Mouse (Mus musculus) liver, embryonic 11.5 days (tissue): ENCODE measurements around the gene Pnpla6. TPM values are rescaled to one million over a fixed set of nuclear protein-coding genes. Genes with fewer than 3 reads are reported as not detected.

Source experiments
- ATAC-seq: fragments of 200-750 bp; cut with Nextera tagmentation; replicated peaks from 2 replicates; pipeline ENCODE4 v1.8.0; 2017; ENCODE audit warnings: moderate number of reproducible peaks, mild to moderate bottlenecking, moderate TSS enrichment, moderate library complexity; ENCODE audit not compliant: low FRiP score
- DNase-seq: peaks from one replicate; pipeline ENCODE4 v3.0.0-alpha.2; 2017; ENCODE audit warnings: low spot score
- H3K27ac ChIP-seq: fragments of 300-500 bp; sonication (generic); 2 replicates; pipeline ENCODE4 v1.5.1; 2014; ENCODE audit warnings: mild to moderate bottlenecking, low read depth, low read length, control low read depth
- H3K27me3 ChIP-seq: fragments of 300-500 bp; sonication (generic); replicated peaks from 2 replicates; pipeline ENCODE4 v1.6.1; 2014; ENCODE audit warnings: low read length, mixed read lengths; ENCODE audit not compliant: control insufficient read depth, insufficient read depth
- H3K36me3 ChIP-seq: fragments of 300-500 bp; sonication (generic); 2 replicates; pipeline ENCODE4 v1.6.1; 2014; ENCODE audit warnings: mild to moderate bottlenecking, low read length, moderate library complexity, mixed read lengths; ENCODE audit not compliant: control insufficient read depth, insufficient read depth
- H3K4me1 ChIP-seq: fragments of 300-500 bp; sonication (generic); replicated peaks from 2 replicates; pipeline ENCODE4 v1.6.1; 2014; ENCODE audit warnings: low read length, mixed read lengths; ENCODE audit not compliant: control insufficient read depth, insufficient read depth
- H3K4me2 ChIP-seq: fragments of 300-500 bp; sonication (generic); 2 replicates; pipeline ENCODE4 v1.6.1; 2014; ENCODE audit warnings: mild to moderate bottlenecking, control low read depth, moderate library complexity
- H3K4me3 ChIP-seq: fragments of 300-500 bp; sonication (generic); 2 replicates; pipeline ENCODE4 v1.5.1; 2014; ENCODE audit warnings: low read depth, low read length, control low read depth
- H3K9ac ChIP-seq: fragments of 300-500 bp; sonication (generic); 2 replicates; pipeline ENCODE4 v1.6.1; 2014; ENCODE audit warnings: low read depth, low read length, control low read depth
- H3K9me3 ChIP-seq: fragments of 300-500 bp; sonication (generic); 2 replicates; pipeline ENCODE4 v1.6.1; 2016; ENCODE audit warnings: low read length, inconsistent platforms, mixed read lengths; ENCODE audit not compliant: control insufficient read depth
- WGBS: fragments of 180-500 bp; shearing (Covaris S2); extraction: QIAGEN DNeasy Blood & Tissue Kit; methylation state at CpG from one replicate; pipeline ENCODE4 v1.1.7; 2014; 5-methylcytosine and 5-hydroxymethylcytosine counted together
- polyA plus RNA-seq: library from polyadenylated mRNA; unstranded; fragments of >200 nt; fragmentation: Nextera tagmentation; extraction: Ambion mirVana; gene quantifications from 2 replicates; pipeline ENCODE4 v1.2.1, GENCODE M21; 2014

The Pnpla6 gene
- polyA plus RNA-seq: 17.8 and 22.9 TPM in 2 replicates

DNA sequence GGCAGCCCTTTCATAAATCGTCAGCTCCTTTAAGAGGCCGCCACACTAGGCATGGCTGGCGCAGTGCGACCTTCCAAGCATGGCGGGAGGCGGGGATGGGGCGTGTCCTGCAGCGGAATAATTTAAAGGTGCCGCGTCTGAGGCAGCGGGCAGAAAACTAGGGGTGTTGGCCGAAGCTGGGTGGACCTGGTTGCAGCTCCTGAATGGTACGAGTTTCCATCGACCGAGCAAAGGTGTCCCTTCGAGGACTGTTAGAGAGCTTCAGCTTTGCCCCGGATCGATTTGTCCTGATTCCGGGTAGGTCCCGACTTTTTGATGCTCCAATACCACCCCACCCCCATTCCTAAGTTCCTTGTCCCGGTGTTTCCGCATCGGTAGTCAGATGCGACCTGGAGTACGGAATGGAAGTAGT, at the start of gene Pnpla6:
Gene Pnpla6 (plus strand): TSS at position 125 of the 412 bp plus-strand sequence.
- peak; percentile 86 for DNase-seq
- Histone ChIP-seq H3K4me1 (peaks cover 11% of the 10 kb centered on the region), H3K4me2 (peak within 1 kb of the TSS; percentile 99), H3K9me3 (no peaks in the 10 kb centered on the region), H3K27me3 (no peaks in the 10 kb centered on the region), H3K36me3 (peaks cover 9% of the 10 kb centered on the region; the same call in 1 of the 2 replicates), H3K9ac (peak within 1 kb of the TSS; percentile 73), H3K27ac (peak within 1 kb of the TSS; percentile 67), H3K4me3 (peak within 1 kb of the TSS; percentile 82)
- ATAC-seq: peak; percentile 65
- WGBS: under 1% methylated on average over 25 of the region's 25 CpGs

DNA sequence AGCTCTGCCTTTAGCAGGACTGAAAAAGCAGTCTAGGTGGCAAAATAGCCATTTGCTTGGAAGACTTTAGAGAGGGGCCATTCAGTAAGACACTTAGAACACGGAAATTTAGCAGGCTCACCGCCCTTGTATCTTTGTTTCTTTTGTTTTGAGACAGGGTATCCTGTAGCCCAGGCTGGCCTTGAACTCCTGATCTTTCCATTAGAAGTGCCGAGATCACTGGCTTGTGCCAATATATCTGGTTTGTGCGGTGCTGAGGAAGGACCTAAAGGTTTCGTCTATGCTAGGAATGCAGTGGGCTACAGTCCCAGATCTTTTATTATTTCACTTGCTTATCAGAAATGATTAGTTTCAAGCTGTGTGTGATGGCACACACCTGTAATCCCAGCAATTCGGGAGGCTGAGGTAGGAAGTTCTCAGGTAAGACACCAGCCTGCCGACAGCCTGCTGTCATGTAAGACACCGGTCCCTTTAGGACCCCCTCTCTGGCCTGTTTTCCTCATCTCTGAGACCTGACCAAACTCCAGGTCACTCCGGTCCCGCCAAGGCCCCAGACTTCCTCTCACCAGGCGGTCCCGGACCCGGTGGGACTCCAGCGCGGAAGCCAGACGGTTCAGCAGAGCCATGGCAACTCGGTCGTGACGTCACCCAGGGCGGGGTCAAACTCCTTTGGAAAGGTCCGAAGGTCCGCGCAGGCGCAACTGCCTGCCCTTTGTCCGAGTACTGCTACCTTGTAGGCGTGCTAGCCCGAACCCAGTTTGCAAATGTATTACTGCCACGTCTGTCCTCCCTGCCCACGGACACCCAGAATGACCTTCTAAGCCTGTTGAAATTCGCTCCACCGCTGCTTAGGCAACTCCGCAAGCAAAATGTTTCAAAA, 47.9 kb upstream of the Pnpla6 start, which contains the start of gene Pex11g:
Gene Pex11g (minus strand): TSS at position 675 of the 880 bp plus-strand sequence.
- Histone ChIP-seq H3K36me3 (no peaks in the 10 kb centered on the region), H3K9ac (peak within 1 kb of the TSS; percentile 69), H3K4me2 (peak within 1 kb of the TSS; percentile 69), H3K4me1 (no peaks in the 10 kb centered on the region), H3K4me3 (peak within 1 kb of the TSS; percentile 51), H3K27ac (no peak within 1 kb of the TSS), H3K9me3 (no peaks in the 10 kb centered on the region), H3K27me3 (no peaks in the 10 kb centered on the region)
- ATAC-seq: peak; percentile 92
- WGBS: 5% methylated on average over 32 of the region's 32 CpGs
- peak; percentile 97 for DNase-seq

DNA sequence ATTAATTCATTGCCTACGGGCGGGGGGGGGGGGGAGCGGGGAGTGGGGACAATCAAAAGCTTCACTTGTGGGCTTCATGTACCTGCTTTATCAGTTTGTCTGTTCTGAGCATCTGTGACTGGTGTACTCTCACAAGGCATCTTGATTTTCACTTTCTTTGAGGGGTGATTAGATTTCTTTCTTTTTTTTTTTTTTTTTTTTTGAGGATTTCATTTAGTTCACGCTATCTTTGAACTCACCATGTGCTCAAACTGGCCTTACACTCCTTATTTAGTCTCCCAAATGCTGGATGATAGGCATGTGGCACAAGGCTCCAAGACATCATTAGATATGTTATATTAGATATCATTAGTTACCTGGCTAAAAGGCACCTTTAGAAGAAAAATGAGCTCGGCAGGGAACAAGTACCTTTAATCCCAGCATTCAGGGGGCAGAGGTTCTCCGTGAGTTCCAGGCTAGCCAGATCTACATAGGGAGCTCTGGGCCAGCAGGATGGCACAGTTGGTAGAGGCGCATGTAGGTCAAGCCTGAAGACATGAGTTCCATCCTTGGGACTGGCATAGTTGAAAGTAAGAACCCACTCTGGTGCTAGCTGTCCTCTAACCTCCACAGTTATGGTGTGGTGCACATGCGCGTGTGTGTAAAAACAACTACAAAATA, 47.2 kb upstream of the Pnpla6 start:
- no peaks in the 10 kb centered on the region for H3K4me1 ChIP-seq
- 55% methylated on average over 9 of the region's 9 CpGs for WGBS
- H3K36me3 ChIP-seq: no peaks in the 10 kb centered on the region
- no peak overlapping the region for H3K27ac ChIP-seq
- H3K4me2 ChIP-seq: peak overlapping the region; percentile 69
- H3K9ac ChIP-seq: peak overlapping the region; percentile 69
- no peak for ATAC-seq
- DNase-seq: no peak
- H3K4me3 ChIP-seq: peak overlapping the region; percentile 51
- no peaks in the 10 kb centered on the region for H3K27me3 ChIP-seq
- H3K9me3 ChIP-seq: no peaks in the 10 kb centered on the region

DNA sequence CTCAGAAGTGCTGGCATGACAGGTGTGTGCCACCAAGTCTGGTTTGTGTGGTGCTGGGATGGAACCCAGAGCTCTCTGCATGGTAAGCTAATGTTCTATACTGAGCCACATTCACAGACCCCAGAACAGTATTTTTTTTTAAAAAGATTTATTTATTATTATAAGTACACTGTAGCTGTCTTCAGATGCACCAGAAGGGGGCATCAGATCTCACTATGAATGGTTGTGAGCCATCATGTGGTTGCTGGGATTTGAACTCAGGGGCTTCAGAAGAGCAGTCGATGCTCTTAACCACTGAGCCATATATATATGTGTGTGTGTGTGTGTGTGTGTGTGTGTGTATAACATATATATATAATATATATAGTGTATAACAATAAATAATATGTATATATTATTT, 46.3 kb upstream of the Pnpla6 start:
- H3K9ac ChIP-seq: no peak overlapping the region
- no peaks in the 10 kb centered on the region for H3K9me3 ChIP-seq
- H3K4me3 ChIP-seq: no peak overlapping the region
- no peaks in the 10 kb centered on the region for H3K4me1 ChIP-seq
- H3K4me2 ChIP-seq: no peak overlapping the region
- H3K27ac ChIP-seq: no peak overlapping the region
- H3K27me3 ChIP-seq: no peaks in the 10 kb centered on the region
- DNase-seq (no peak), ATAC-seq (no peak)
- H3K36me3 ChIP-seq: no peaks in the 10 kb centered on the region
- 68% methylated on average over 1 of the region's 1 CpGs for WGBS

DNA sequence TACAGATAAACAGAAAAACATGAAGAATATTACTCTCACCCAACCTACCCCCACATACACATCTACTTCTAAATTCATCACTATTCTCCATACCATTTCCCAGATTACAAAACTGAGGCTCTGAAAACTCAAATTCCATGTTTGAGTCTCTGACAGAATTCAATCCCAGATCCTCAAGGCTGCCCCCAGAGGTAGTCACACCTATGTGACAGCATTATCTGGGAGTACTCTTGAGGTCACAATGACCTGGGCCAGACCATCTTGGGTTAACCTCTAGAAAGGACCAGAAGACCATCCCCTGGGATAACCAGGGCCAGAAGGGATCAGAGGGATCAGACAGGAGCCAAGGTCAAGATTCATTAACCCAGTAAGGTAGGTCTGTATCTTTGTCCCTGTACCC, 44.6 kb upstream of the Pnpla6 start, which contains the start of gene Tex45:
Gene Tex45 (plus strand): TSS at position 301 of the 400 bp plus-strand sequence.
- no peak for ATAC-seq
- DNase-seq: no peak
- H3K4me2 ChIP-seq: no peak within 1 kb of the TSS
- H3K4me3 ChIP-seq: no peak within 1 kb of the TSS
- H3K27me3 ChIP-seq: no peaks in the 10 kb centered on the region
- H3K27ac ChIP-seq: no peak within 1 kb of the TSS
- H3K4me1 ChIP-seq: no peaks in the 10 kb centered on the region
- no peaks in the 10 kb centered on the region for H3K9me3 ChIP-seq
- H3K9ac ChIP-seq: no peak within 1 kb of the TSS
- no peaks in the 10 kb centered on the region for H3K36me3 ChIP-seq

DNA sequence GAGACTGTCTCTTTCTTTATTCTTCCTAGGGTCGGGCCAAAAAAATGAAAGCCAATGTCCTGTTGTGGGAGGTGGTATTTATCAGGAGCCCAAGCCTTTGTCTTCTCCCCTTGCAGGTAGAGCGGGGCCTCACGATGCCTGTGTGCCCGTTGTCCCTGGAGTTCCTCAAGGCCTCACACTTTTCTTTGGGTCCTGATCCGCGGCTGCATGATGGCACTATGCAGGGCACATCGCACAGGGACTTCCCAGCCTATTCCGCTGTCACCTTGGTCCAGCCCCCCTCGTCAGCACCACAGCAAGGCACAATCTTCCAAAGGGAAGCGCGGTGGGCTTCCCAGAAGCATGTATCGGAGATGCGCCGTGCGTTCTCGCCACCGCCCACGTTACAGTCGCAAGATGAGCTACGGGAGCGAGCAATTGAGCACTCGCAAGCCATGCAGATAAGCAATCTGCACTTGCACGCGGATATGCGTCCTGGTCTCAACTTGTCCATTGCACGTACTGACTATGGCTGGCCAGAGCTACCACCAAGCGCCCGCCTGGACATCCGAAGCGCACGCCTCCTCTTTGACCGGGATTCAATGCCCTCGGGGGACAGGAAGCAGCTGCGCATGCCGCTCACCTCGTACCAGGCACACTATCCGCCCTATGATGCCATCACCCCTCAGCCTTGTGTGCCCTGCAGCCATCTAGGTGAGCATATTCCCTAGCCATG, 39.3 kb upstream of the Pnpla6 start:
- no peak overlapping the region for H3K9ac ChIP-seq

DNA sequence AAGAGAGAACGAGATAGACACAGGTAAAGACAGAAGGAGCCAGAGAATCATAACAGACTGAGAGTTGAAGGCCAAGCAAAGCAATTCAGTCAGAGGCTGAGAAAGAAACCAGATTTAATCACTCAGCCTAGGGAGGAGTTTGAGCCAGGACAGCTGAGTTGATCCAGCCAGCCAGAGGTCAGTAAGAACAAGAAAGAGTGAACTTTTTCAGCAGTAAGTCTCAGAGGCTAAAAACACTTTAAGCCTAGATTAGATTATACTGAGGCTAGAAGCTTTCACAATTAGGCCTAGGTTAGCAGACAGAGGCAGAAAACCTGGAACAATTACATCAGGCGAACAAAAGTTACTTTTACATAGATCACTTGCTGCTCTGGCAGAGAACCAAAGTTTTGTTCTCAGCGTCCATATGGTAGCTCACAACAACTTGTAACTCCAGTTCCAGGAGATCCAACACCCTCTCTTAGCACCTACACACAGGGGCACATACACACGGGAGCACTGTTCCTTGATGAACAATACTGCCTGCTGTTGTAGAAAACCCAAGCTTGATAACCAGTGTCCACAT, 34.9 kb upstream of the Pnpla6 start:
- ATAC-seq: no peak
- H3K4me2 ChIP-seq: no peak overlapping the region
- no peak overlapping the region for H3K27ac ChIP-seq
- no peaks in the 10 kb centered on the region for H3K36me3 ChIP-seq
- H3K9me3 ChIP-seq: no peaks in the 10 kb centered on the region
- no peak for DNase-seq
- 63% methylated on average over 4 of the region's 4 CpGs for WGBS
- no peak overlapping the region for H3K4me3 ChIP-seq
- H3K4me1 ChIP-seq: 0 out of 2 replicates have a peak, but pooled peaks cover 3% of the 10 kb centered on the region
- H3K9ac ChIP-seq: no peak overlapping the region
- H3K27me3 ChIP-seq: peaks cover 9% of the 10 kb centered on the region

More for the DNA sequence above, 39.3 kb upstream of the Pnpla6 start:
- no peaks in the 10 kb centered on the region for H3K9me3 ChIP-seq
- peaks cover 9% of the 10 kb centered on the region for H3K27me3 ChIP-seq
- H3K4me2 ChIP-seq: peak overlapping the region; percentile 64
- DNase-seq (no peak), ATAC-seq (0 out of 2 replicates have a peak, but pooled peaks have one; percentile 27)
- H3K4me1 ChIP-seq: 0 out of 2 replicates have a peak, but pooled peaks cover 3% of the 10 kb centered on the region
- WGBS: 19% methylated on average over 37 of the region's 37 CpGs
- no peak overlapping the region for H3K27ac ChIP-seq
- no peaks in the 10 kb centered on the region for H3K36me3 ChIP-seq
- H3K4me3 ChIP-seq: peak overlapping the region; percentile 33

DNA sequence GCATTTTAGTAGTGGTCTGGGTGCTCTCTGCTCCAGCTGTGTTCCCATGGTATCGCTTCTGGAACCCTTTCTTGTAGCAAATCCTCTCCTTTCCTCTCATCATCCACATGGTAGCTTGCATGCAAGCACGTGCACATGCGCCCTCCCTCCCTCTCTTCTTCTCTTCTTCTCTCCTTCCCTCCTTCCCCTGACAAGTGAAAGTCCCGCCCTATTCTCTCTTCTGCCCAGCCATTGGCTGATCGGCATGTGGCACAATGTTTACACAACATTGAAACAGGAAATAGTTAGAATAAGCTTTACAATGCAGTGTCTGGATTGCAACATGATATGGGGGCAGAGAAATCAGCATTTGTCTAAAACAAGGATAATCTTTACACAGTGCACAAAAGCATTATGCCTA, 33.6 kb upstream of the Pnpla6 start:
- peak overlapping the region; percentile 9; the same call in 1 of the 2 replicates for H3K4me2 ChIP-seq
- ATAC-seq (peak; percentile 44; the same call in 1 of the 2 replicates), DNase-seq (no peak)
- no peaks in the 10 kb centered on the region for H3K36me3 ChIP-seq
- H3K4me3 ChIP-seq: no peak overlapping the region
- no peak overlapping the region for H3K27ac ChIP-seq
- H3K4me1 ChIP-seq: no peaks in the 10 kb centered on the region
- no peaks in the 10 kb centered on the region for H3K27me3 ChIP-seq
- WGBS: 45% methylated on average over 5 of the region's 5 CpGs
- H3K9ac ChIP-seq: no peak overlapping the region
- no peaks in the 10 kb centered on the region for H3K9me3 ChIP-seq
